Mouse (Mus musculus) forebrain, postnatal 0 days (tissue): ENCODE measurements at regions not wholly inside any gene's neighbourhood (a gene's known extent, or its start where the extent isn't known, plus 50 kb on each side); places are given as distances from the start of the nearest gene placed in this dataset.

ENCODE experiments used
- ATAC-seq: fragments of 200-750 bp; cut with Nextera tagmentation; 2 replicates; pipeline ENCODE4 v1.8.0; 2017; ENCODE audit warnings: mild to moderate bottlenecking, moderate library complexity
- DNase-seq: peaks from one replicate; pipeline ENCODE4 v3.0.0-alpha.2; 2015
- H3K27ac ChIP-seq: fragments of 300-500 bp; sonication (generic); 2 replicates; pipeline ENCODE4 v1.5.1; 2014; ENCODE audit warnings: low read depth, mild to moderate bottlenecking, antibody characterized with exemption, low read length, moderate library complexity, mixed read lengths
- H3K27me3 ChIP-seq: fragments of 300-500 bp; sonication (generic); 2 replicates; pipeline ENCODE4 v1.6.1; 2014; ENCODE audit warnings: mild to moderate bottlenecking, low read length, mixed read lengths; ENCODE audit not compliant: insufficient read depth
- H3K36me3 ChIP-seq: fragments of 300-500 bp; sonication (generic); 2 replicates; pipeline ENCODE4 v1.6.1; 2014; ENCODE audit warnings: mild to moderate bottlenecking, moderate library complexity; ENCODE audit not compliant: insufficient read depth
- H3K4me1 ChIP-seq: fragments of 300-500 bp; sonication (generic); 2 replicates; pipeline ENCODE4 v1.6.1; 2014; ENCODE audit warnings: antibody characterized with exemption; ENCODE audit not compliant: insufficient read depth
- H3K4me2 ChIP-seq: fragments of 300-500 bp; sonication (generic); 2 replicates; pipeline ENCODE4 v1.6.1; 2014; ENCODE audit warnings: low read depth, mild to moderate bottlenecking, moderate library complexity
- H3K4me3 ChIP-seq: fragments of 300-500 bp; sonication (generic); 2 replicates; pipeline ENCODE4 v1.5.1; 2014; ENCODE audit warnings: low read depth, low read length, mixed read lengths
- H3K9ac ChIP-seq: fragments of 300-500 bp; sonication (generic); 2 replicates; pipeline ENCODE4 v1.6.1; 2014; ENCODE audit warnings: mild to moderate bottlenecking
- H3K9me3 ChIP-seq: fragments of 300-500 bp; sonication (generic); 2 replicates; pipeline ENCODE4 v1.6.1; 2016; ENCODE audit warnings: low read length
- CTCF ChIP-seq: sonication (generic); IDR thresholded peaks from 2 replicates; pipeline ENCODE4 v1.5.1; 2016; ENCODE audit warnings: antibody characterized with exemption, control low read depth, low read depth
- WGBS: fragments of 180-500 bp; shearing (Covaris S2); extraction: QIAGEN DNeasy Blood & Tissue Kit; methylation state at CpG from one replicate; pipeline ENCODE4 v1.1.7; 2014; 5-methylcytosine and 5-hydroxymethylcytosine counted together

GRCm38 (mm10) chr19:26467179-26467651 is 137.6 kb upstream of the Smarca2 start:
- Histone ChIP-seq H3K4me2 (0 out of 2 replicates have a peak overlapping the region, but pooled peaks have one; percentile 10), H3K9me3 (no peaks in the 10 kb centered on the region), H3K9ac (0 out of 2 replicates have a peak overlapping the region, but pooled peaks have one; percentile 6), H3K4me1 (peaks cover 11% of the 10 kb centered on the region; the same call in 1 of the 2 replicates), H3K4me3 (no peak overlapping the region), H3K27me3 (no peaks in the 10 kb centered on the region), H3K36me3 (no peaks in the 10 kb centered on the region), H3K27ac (peak overlapping the region; percentile 15; the same call in 1 of the 2 replicates)
- no peak for TF ChIP-seq CTCF
- 9% methylated on average over 5 of the region's 5 CpGs for WGBS
- ATAC-seq (peak; percentile 70), DNase-seq (peak; percentile 52)

GRCm38 (mm10) chr19:26472659-26473058 is 132.2 kb upstream of the Smarca2 start:
- no peak overlapping the region for H3K9ac ChIP-seq
- DNase-seq (no peak), ATAC-seq (no peak)
- WGBS: 87% methylated on average over 1 of the region's 1 CpGs
- H3K4me3 ChIP-seq: no peak overlapping the region
- no peak for TF ChIP-seq CTCF
- H3K36me3 ChIP-seq: no peaks in the 10 kb centered on the region
- H3K27me3 ChIP-seq: no peaks in the 10 kb centered on the region
- H3K27ac ChIP-seq: no peak overlapping the region
- no peak overlapping the region for H3K4me2 ChIP-seq
- H3K9me3 ChIP-seq: no peaks in the 10 kb centered on the region
- H3K4me1 ChIP-seq: peaks cover 4% of the 10 kb centered on the region; the same call in 1 of the 2 replicates

GRCm38 (mm10) chr19:26473211-26473610 is 131.6 kb upstream of the Smarca2 start:
- TF ChIP-seq CTCF: no peak
- WGBS: 91% methylated on average over 3 of the region's 3 CpGs

GRCm38 (mm10) chr19:26475197-26475596 is 129.7 kb upstream of the Smarca2 start:
- DNase-seq (no peak), ATAC-seq (peak; percentile 61; the same call in 1 of the 2 replicates)
- Histone ChIP-seq H3K36me3 (no peaks in the 10 kb centered on the region), H3K27ac (no peak overlapping the region), H3K4me3 (no peak overlapping the region), H3K27me3 (no peaks in the 10 kb centered on the region), H3K9me3 (no peaks in the 10 kb centered on the region), H3K9ac (no peak overlapping the region), H3K4me2 (no peak overlapping the region), H3K4me1 (peaks cover 4% of the 10 kb centered on the region; the same call in 1 of the 2 replicates)
- TF ChIP-seq CTCF: no peak
- 53% methylated on average over 2 of the region's 2 CpGs for WGBS

More at GRCm38 (mm10) chr19:26473211-26473610, 131.6 kb upstream of the Smarca2 start:
- Histone ChIP-seq H3K9ac (no peak overlapping the region), H3K4me2 (no peak overlapping the region), H3K9me3 (no peaks in the 10 kb centered on the region), H3K27ac (no peak overlapping the region), H3K27me3 (no peaks in the 10 kb centered on the region), H3K36me3 (no peaks in the 10 kb centered on the region), H3K4me1 (peaks cover 4% of the 10 kb centered on the region; the same call in 1 of the 2 replicates), H3K4me3 (no peak overlapping the region)
- no peak for ATAC-seq
- DNase-seq: no peak

GRCm38 (mm10) chr19:26475754-26476153 is 129.1 kb upstream of the Smarca2 start:
- Histone ChIP-seq H3K27ac (no peak overlapping the region), H3K4me1 (peaks cover 4% of the 10 kb centered on the region; the same call in 1 of the 2 replicates), H3K9me3 (no peaks in the 10 kb centered on the region), H3K36me3 (no peaks in the 10 kb centered on the region), H3K4me2 (no peak overlapping the region), H3K9ac (no peak overlapping the region), H3K4me3 (no peak overlapping the region), H3K27me3 (no peaks in the 10 kb centered on the region)
- DNase-seq (no peak), ATAC-seq (peak; percentile 32)
- no peak for TF ChIP-seq CTCF
- WGBS: 26% methylated on average over 2 of the region's 2 CpGs

- 24% methylated on average over 16 of the region's 16 CpGs for WGBS
- DNase-seq (no peak), ATAC-seq (no peak)
- Histone ChIP-seq H3K27me3 (no peaks in the 10 kb centered on the region), H3K9ac (no peak overlapping the region), H3K9me3 (no peaks in the 10 kb centered on the region), H3K27ac (no peak overlapping the region), H3K4me1 (peaks cover 4% of the 10 kb centered on the region; the same call in 1 of the 2 replicates), H3K4me2 (no peak overlapping the region), H3K36me3 (no peaks in the 10 kb centered on the region), H3K4me3 (no peak overlapping the region)
- no peak for TF ChIP-seq CTCF
Measured at GRCm38 (mm10) chr19:26478055-26478737, 126.7 kb upstream of the Smarca2 start.

GRCm38 (mm10) chr19:26484322-26484721 is 120.5 kb upstream of the Smarca2 start:
- H3K27ac ChIP-seq: no peak overlapping the region
- H3K4me1 ChIP-seq: no peaks in the 10 kb centered on the region
- H3K4me3 ChIP-seq: no peak overlapping the region
- DNase-seq (no peak), ATAC-seq (no peak)
- WGBS: 76% methylated on average over 3 of the region's 3 CpGs
- H3K9me3 ChIP-seq: no peaks in the 10 kb centered on the region
- no peak overlapping the region for H3K4me2 ChIP-seq
- H3K9ac ChIP-seq: no peak overlapping the region
- H3K27me3 ChIP-seq: no peaks in the 10 kb centered on the region
- TF ChIP-seq CTCF: no peak
- H3K36me3 ChIP-seq: no peaks in the 10 kb centered on the region
